ENCODE assay signal across 14 mouse cellular contexts in the genomic region with DNA sequence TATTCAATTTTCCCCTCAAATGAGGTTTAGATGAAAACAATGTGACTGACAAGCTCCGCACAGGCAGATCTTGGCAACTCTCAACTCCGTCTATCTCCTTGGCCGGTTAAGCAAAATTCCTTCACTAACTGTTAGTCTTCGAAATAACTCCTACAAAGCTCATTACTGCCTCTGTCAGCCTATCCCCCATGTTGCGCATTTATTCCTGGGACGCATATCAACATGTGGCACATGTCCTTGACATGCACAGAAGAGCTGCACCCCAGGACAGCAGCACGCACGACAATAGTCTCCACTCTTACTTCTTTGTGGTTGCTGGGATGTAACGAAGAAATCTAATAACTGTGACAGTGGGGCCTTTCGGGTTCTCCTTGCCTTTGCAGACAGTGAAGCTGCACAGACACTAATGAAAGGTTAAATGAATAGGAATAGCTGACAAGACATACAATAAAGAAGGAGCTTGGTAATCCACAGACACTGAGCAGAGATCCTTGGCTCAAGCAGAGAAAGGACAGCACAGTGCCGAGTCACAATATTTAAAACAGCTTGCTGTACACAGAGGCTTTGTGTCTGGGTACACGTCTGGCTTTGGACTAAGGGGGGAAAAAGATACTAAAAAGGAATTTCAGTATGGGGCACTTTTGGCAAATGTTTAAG. TPM values are rescaled to one million over a fixed set of nuclear protein-coding genes. Genes with fewer than 3 reads are reported as not detected.
DNase-seq lines count a peak whose midpoint lies in the region; ATAC-seq lines count a peak whose summit lies in the region.
"Had no signal": no experiment of that assay in that cellular context is flagged by ENCODE, and none has a peak within 500 bp of the region (broad histone marks: within the 10 kb centered on the region; RNA-seq: fewer than 3 reads in every experiment).

No protein-coding gene starts in this region.

- H3K9ac ChIP-seq in embryonic facial prominence, embryonic 12.5 days = no peak overlapping the region
- no peak overlapping the region for H3K9ac ChIP-seq in intestine, embryonic 16.5 days (ENCODE audit: low read depth, low read length)
- H3K9ac ChIP-seq in neural tube, embryonic 13.5 days = no peak overlapping the region

- peak; percentile 13 for DNase-seq in kidney, adult 9 months
- DNase-seq in kidney, adult 11 months = no peak
- DNase-seq in right cerebral cortex, postnatal 25 days = no peak
- no peak for DNase-seq in thymus, postnatal 14 days
- DNase-seq: cerebellum, adult 9-11 months; gastrocnemius, postnatal 14 days; heart, postnatal 14 days; kidney, postnatal 4 days; left cerebral cortex, postnatal 4 days had no signal

- 49% methylated on average over 12 of the region's 12 CpGs for WGBS in embryonic facial prominence, embryonic 12.5 days
- WGBS in intestine, embryonic 16.5 days = 51% methylated on average over 12 of the region's 12 CpGs
- 34% methylated on average over 12 of the region's 12 CpGs for WGBS in neural tube, embryonic 13.5 days

- H3K9me3 ChIP-seq in embryonic facial prominence, embryonic 12.5 days = no peaks in the 10 kb centered on the region
- no peaks in the 10 kb centered on the region for H3K9me3 ChIP-seq in intestine, embryonic 16.5 days (ENCODE audit: control insufficient read depth, low read length)
- no peaks in the 10 kb centered on the region for H3K9me3 ChIP-seq in neural tube, embryonic 13.5 days

- H3K4me3 ChIP-seq in embryonic facial prominence, embryonic 12.5 days = no peak overlapping the region
- no peak overlapping the region for H3K4me3 ChIP-seq in intestine, embryonic 16.5 days (ENCODE audit: low read length)
- no peak overlapping the region for H3K4me3 ChIP-seq in neural tube, embryonic 13.5 days

- ATAC-seq in embryonic facial prominence, embryonic 12.5 days (ENCODE audit: insufficient number of reproducible peaks, insufficient read depth, low FRiP score, low TSS enrichment) = no peak
- 0 out of 2 replicates have a peak, but pooled peaks have one; percentile 42 for ATAC-seq in intestine, embryonic 16.5 days
- peak; percentile 50 for ATAC-seq in neural tube, embryonic 13.5 days (ENCODE audit: low read depth)
- ATAC-seq in inflammation-experienced regulatory T-cells, adult 6 months = no peak

- no peak overlapping the region for H3K27ac ChIP-seq in embryonic facial prominence, embryonic 12.5 days
- H3K27ac ChIP-seq in intestine, embryonic 16.5 days (ENCODE audit: low read length) = peak overlapping the region; percentile 6
- H3K27ac ChIP-seq in neural tube, embryonic 13.5 days (replicated peaks) = no peak overlapping the region
- H3K27ac ChIP-seq: macrophage had no signal

- peaks cover 26% of the 10 kb centered on the region for H3K4me1 ChIP-seq in embryonic facial prominence, embryonic 12.5 days
- no peaks in the 10 kb centered on the region; the same call in 1 of the 2 replicates for H3K4me1 ChIP-seq in intestine, embryonic 16.5 days (ENCODE audit: control insufficient read depth, insufficient read depth, low read length)
- H3K4me1 ChIP-seq in neural tube, embryonic 13.5 days (replicated peaks) = peaks cover 17% of the 10 kb centered on the region

- no peaks in the 10 kb centered on the region for H3K36me3 ChIP-seq in embryonic facial prominence, embryonic 12.5 days
- H3K36me3 ChIP-seq in intestine, embryonic 16.5 days (ENCODE audit: control insufficient read depth, insufficient read depth, low read length) = no peaks in the 10 kb centered on the region
- H3K36me3 ChIP-seq in neural tube, embryonic 13.5 days = no peaks in the 10 kb centered on the region

- H3K4me2 ChIP-seq in embryonic facial prominence, embryonic 12.5 days (replicated peaks) = 0 out of 2 replicates have a peak overlapping the region, but pooled peaks have one; percentile 29
- H3K4me2 ChIP-seq in intestine, embryonic 16.5 days (ENCODE audit: low read depth, low read length) = no peak overlapping the region
- H3K4me2 ChIP-seq in neural tube, embryonic 13.5 days = no peak overlapping the region

- H3K27me3 ChIP-seq in embryonic facial prominence, embryonic 12.5 days = no peaks in the 10 kb centered on the region
- no peaks in the 10 kb centered on the region for H3K27me3 ChIP-seq in intestine, embryonic 16.5 days (replicated peaks; ENCODE audit: control insufficient read depth, insufficient read depth, low read length)
- H3K27me3 ChIP-seq in neural tube, embryonic 13.5 days = peaks cover 50% of the 10 kb centered on the region

RNA-seq across cellular contexts. Expression of a gene that starts 6.0 kb away (rescaled TPM):
- polyA plus RNA-seq in embryonic facial prominence, embryonic 12.5 days (2016; fragmentation: Nextera tagmentation; extraction: Ambion mirVana) = 41.6 and 44.5 TPM in 2 replicates
- polyA plus RNA-seq in intestine, embryonic 16.5 days (2015; fragmentation: Nextera tagmentation; extraction: Ambion mirVana) = 8.9 and 10.4 TPM in 2 replicates
- 17.1 and 22.9 TPM in 2 replicates for polyA plus RNA-seq in neural tube, embryonic 13.5 days (2015; fragmentation: Nextera tagmentation; extraction: Ambion mirVana)
- not detected for polyA plus RNA-seq in inflammation-experienced regulatory T-cells, adult 6 months (2017; shearing (Covaris generic))

Comparison
In these comparisons a context has a peak if more than half of its experiments do, and no peak if none do; other contexts are left out.
1. ATAC-seq: peak in intestine, embryonic 16.5 days (single experiment) and neural tube, embryonic 13.5 days (single experiment); none in embryonic facial prominence, embryonic 12.5 days (single experiment) and inflammation-experienced regulatory T-cells, adult 6 months (single experiment).